Mouse (Mus musculus) liver, embryonic 11.5 days (tissue): ENCODE results near the gene Pkp3. TPM values are rescaled to one million over a fixed set of nuclear protein-coding genes. Genes with fewer than 3 reads are reported as not detected.

Source experiments
- ATAC-seq: fragments of 200-750 bp; cut with Nextera tagmentation; replicated peaks from 2 replicates; pipeline ENCODE4 v1.8.0; 2017; ENCODE audit warnings: moderate number of reproducible peaks, mild to moderate bottlenecking, moderate TSS enrichment, moderate library complexity; ENCODE audit not compliant: low FRiP score
- DNase-seq: peaks from one replicate; pipeline ENCODE4 v3.0.0-alpha.2; 2017; ENCODE audit warnings: low spot score
- H3K27ac ChIP-seq: fragments of 300-500 bp; sonication (generic); 2 replicates; pipeline ENCODE4 v1.5.1; 2014; ENCODE audit warnings: mild to moderate bottlenecking, low read depth, low read length, control low read depth
- H3K27me3 ChIP-seq: fragments of 300-500 bp; sonication (generic); replicated peaks from 2 replicates; pipeline ENCODE4 v1.6.1; 2014; ENCODE audit warnings: low read length, mixed read lengths; ENCODE audit not compliant: control insufficient read depth, insufficient read depth
- H3K36me3 ChIP-seq: fragments of 300-500 bp; sonication (generic); 2 replicates; pipeline ENCODE4 v1.6.1; 2014; ENCODE audit warnings: mild to moderate bottlenecking, low read length, moderate library complexity, mixed read lengths; ENCODE audit not compliant: control insufficient read depth, insufficient read depth
- H3K4me1 ChIP-seq: fragments of 300-500 bp; sonication (generic); replicated peaks from 2 replicates; pipeline ENCODE4 v1.6.1; 2014; ENCODE audit warnings: low read length, mixed read lengths; ENCODE audit not compliant: control insufficient read depth, insufficient read depth
- H3K4me2 ChIP-seq: fragments of 300-500 bp; sonication (generic); 2 replicates; pipeline ENCODE4 v1.6.1; 2014; ENCODE audit warnings: mild to moderate bottlenecking, control low read depth, moderate library complexity
- H3K4me3 ChIP-seq: fragments of 300-500 bp; sonication (generic); 2 replicates; pipeline ENCODE4 v1.5.1; 2014; ENCODE audit warnings: low read depth, low read length, control low read depth
- H3K9ac ChIP-seq: fragments of 300-500 bp; sonication (generic); 2 replicates; pipeline ENCODE4 v1.6.1; 2014; ENCODE audit warnings: low read depth, low read length, control low read depth
- H3K9me3 ChIP-seq: fragments of 300-500 bp; sonication (generic); 2 replicates; pipeline ENCODE4 v1.6.1; 2016; ENCODE audit warnings: low read length, inconsistent platforms, mixed read lengths; ENCODE audit not compliant: control insufficient read depth
- WGBS: fragments of 180-500 bp; shearing (Covaris S2); extraction: QIAGEN DNeasy Blood & Tissue Kit; methylation state at CpG from one replicate; pipeline ENCODE4 v1.1.7; 2014; 5-methylcytosine and 5-hydroxymethylcytosine counted together
- polyA plus RNA-seq: library from polyadenylated mRNA; unstranded; fragments of >200 nt; fragmentation: Nextera tagmentation; extraction: Ambion mirVana; gene quantifications from 2 replicates; pipeline ENCODE4 v1.2.1, GENCODE M21; 2014

Pkp3 gene
- polyA plus RNA-seq, 1 experiment from 2014 or later: 1.9 TPM

DNA sequence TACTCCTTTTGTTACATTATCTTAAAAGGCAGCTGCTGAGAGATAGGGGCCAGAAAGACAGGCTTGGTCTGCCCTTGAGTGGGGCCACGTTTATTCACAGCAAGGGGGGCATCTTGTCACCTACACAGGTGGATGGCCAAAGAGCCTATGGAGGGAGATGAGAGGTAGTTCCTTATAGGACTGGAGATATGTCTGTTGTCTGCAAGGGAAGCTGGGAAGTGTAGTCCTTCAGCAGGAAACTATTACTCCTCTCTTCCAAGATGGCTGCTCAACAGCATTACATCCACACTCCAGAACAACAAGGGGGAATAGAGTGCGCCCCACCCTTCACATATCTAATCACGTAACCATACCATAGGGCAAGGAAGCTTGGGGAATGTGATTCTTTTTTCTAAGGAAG, 41.5 kb downstream of the Pkp3 start:
- no peak for DNase-seq
- no peak overlapping the region for H3K27ac ChIP-seq
- H3K4me1 ChIP-seq: peaks cover 32% of the 10 kb centered on the region
- no peak for ATAC-seq
- no peaks in the 10 kb centered on the region for H3K9me3 ChIP-seq
- H3K4me2 ChIP-seq: no peak overlapping the region
- H3K27me3 ChIP-seq: 0 out of 2 replicates have a peak, but pooled peaks cover 5% of the 10 kb centered on the region
- WGBS: 65% methylated on average over 3 of the region's 3 CpGs
- no peaks in the 10 kb centered on the region for H3K36me3 ChIP-seq
- no peak overlapping the region for H3K9ac ChIP-seq
- H3K4me3 ChIP-seq: no peak overlapping the region

DNA sequence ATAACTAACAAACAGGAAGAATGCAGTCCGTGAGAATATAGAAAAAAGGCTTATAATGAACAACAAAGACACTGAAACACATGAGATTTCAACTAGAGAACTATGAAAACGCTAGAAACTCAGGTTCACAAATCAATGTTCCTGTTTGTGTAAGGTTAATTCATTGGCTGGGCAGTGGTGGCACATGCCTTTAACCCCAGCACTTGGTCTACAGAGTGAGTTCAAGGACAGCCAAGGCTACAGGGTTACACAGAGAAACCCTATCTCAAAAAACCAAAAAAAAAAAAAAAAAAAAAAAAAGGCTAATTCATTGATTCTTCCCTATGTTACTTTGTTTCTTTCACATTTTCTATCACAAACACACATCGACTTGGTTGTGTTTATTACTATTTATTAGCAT, 42.6 kb downstream of the Pkp3 start:
- Histone ChIP-seq H3K9ac (no peak overlapping the region), H3K27me3 (0 out of 2 replicates have a peak, but pooled peaks cover 5% of the 10 kb centered on the region), H3K9me3 (no peaks in the 10 kb centered on the region), H3K36me3 (no peaks in the 10 kb centered on the region), H3K4me2 (no peak overlapping the region), H3K27ac (no peak overlapping the region; the same call in 1 of the 2 replicates), H3K4me3 (no peak overlapping the region), H3K4me1 (peaks cover 36% of the 10 kb centered on the region)
- ATAC-seq (no peak), DNase-seq (no peak)
- 69% methylated on average over 3 of the region's 3 CpGs for WGBS

DNA sequence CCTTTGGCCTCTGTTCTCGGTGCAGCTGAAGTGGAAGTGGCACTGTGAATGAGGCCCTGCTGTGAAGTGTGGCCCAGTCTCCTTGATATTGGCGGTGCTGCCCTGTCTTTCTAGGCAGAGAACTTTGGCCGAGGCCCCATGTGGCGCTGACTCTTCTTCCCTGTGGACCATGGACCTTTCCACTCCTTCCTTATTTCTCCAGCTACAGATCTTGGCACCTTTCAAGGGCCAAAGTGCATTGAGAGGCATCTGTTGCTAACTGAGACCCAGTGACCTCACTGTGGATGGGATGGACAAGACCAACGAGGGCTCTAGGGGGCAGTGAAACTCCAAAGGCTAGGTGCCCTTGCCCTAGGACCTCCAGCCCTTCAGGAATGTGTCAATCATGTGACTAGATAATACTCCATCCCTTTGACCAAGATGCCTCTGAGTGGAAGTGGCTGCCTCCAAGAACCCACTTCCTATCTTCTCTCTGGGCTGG, 43.1 kb downstream of the Pkp3 start:
- Histone ChIP-seq H3K27ac (no peak overlapping the region; the same call in 1 of the 2 replicates), H3K9ac (no peak overlapping the region), H3K36me3 (no peaks in the 10 kb centered on the region), H3K4me1 (peaks cover 39% of the 10 kb centered on the region), H3K4me2 (no peak overlapping the region), H3K4me3 (no peak overlapping the region), H3K9me3 (no peaks in the 10 kb centered on the region), H3K27me3 (0 out of 2 replicates have a peak, but pooled peaks cover 5% of the 10 kb centered on the region)
- WGBS: 73% methylated on average over 5 of the region's 5 CpGs
- ATAC-seq (no peak), DNase-seq (no peak)

DNA sequence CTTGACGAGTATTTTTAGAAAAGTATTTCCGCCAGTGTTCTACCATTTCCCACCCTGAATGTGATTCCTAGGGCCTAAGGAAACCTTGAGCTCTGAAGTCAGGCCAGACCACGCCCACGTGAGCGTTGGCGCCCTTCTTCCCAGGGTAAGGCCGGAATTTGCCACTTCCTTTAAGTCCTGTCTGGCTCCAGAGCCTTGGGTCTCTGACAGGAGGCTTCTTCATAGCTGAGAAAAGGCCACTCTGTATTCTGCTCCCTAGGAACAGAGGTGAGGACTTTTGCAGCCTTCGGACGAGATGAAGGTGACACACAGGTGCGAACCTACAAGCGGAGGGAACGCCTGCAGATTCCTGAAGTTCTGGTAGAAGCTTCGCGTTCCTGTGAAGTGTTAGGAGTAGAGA, 44.2 kb downstream of the Pkp3 start, which contains the start of gene Ptdss2:
Ptdss2 (plus strand) TSS at position 138 of the 400 bp plus-strand sequence.
- WGBS: 35% methylated on average over 14 of the region's 14 CpGs
- H3K4me3 ChIP-seq: peak within 1 kb of the TSS; percentile 59
- no peak for ATAC-seq
- DNase-seq: no peak
- peak within 1 kb of the TSS; percentile 68 for H3K4me2 ChIP-seq
- peak within 1 kb of the TSS; percentile 70 for H3K27ac ChIP-seq
- peak within 1 kb of the TSS; percentile 65 for H3K9ac ChIP-seq
- 0 out of 2 replicates have a peak, but pooled peaks cover 5% of the 10 kb centered on the region for H3K27me3 ChIP-seq
- peaks cover 39% of the 10 kb centered on the region for H3K4me1 ChIP-seq
- H3K36me3 ChIP-seq: no peaks in the 10 kb centered on the region
- no peaks in the 10 kb centered on the region for H3K9me3 ChIP-seq

DNA sequence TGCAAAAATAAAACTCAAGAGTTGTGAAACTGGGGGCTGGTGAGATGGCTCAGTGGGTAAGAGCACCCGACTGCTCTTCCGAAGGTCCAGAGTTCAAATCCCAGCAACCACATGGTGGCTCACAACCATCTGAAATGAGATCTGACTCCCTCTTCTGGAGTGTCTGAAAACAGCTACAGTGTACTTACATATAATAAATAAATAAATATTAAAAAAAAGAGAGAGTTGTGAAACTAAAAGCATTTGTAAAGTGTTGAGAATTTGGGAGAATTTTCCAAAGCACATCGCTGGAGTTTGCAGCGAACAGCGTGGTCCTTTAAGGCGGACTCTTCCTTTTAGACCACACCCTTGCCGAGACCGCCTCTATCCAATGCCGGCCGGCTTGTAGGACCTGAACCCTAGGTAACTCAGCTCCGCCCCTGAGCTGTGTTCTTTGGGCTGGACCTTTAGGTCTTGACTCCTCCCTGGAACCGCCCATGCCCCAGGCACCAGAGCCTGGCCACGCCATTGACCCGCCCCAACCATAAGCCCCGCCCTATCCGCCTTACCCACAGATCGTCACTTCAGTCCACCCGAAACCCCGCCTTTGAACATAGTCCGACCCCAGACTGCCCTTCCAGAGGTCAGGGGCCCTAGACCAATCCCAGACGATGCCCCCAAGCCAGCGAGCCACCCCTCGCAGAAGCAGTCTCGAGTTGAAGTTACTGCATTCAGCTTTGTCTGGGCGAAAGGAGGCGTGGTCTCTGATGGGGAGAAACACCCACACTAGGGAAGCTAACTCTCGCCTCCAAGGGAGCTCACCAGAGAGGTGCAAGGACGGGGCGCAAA, 44.9 kb downstream of the Pkp3 start:
- under 1% methylated on average over 29 of the region's 29 CpGs for WGBS
- H3K9me3 ChIP-seq: no peaks in the 10 kb centered on the region
- peak overlapping the region; percentile 59 for H3K4me3 ChIP-seq
- ATAC-seq (peak; percentile 98), DNase-seq (peak; percentile 97)
- peaks cover 36% of the 10 kb centered on the region for H3K4me1 ChIP-seq
- H3K9ac ChIP-seq: peak overlapping the region; percentile 65
- peak overlapping the region; percentile 70 for H3K27ac ChIP-seq
- peak overlapping the region; percentile 68 for H3K4me2 ChIP-seq
- H3K27me3 ChIP-seq: 0 out of 2 replicates have a peak, but pooled peaks cover 2% of the 10 kb centered on the region
- no peaks in the 10 kb centered on the region for H3K36me3 ChIP-seq

DNA sequence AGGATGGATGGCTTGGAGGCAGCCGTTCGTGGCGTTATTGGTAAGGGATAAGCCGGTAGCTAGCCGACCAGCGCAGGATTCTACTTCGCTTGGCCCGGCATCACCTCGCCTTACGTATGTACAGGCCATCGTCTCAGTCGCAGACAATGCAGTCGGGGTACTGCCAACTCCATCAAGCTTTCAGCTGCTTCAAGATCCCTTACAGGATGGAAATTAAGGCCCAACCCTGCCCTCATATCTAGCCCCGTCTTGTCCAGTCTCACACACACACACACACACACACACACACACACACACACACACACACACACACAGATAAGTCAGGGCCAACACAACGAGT, 45.5 kb downstream of the Pkp3 start:
- ATAC-seq: peak; percentile 2; the same call in 1 of the 2 replicates
- Histone ChIP-seq H3K27ac (peak overlapping the region; percentile 70), H3K36me3 (no peaks in the 10 kb centered on the region), H3K27me3 (no peaks in the 10 kb centered on the region), H3K4me2 (peak overlapping the region; percentile 68), H3K4me3 (peak overlapping the region; percentile 59), H3K9ac (peak overlapping the region; percentile 65), H3K4me1 (peaks cover 32% of the 10 kb centered on the region), H3K9me3 (no peaks in the 10 kb centered on the region)
- no peak for DNase-seq
- WGBS: 6% methylated on average over 15 of the region's 15 CpGs

DNA sequence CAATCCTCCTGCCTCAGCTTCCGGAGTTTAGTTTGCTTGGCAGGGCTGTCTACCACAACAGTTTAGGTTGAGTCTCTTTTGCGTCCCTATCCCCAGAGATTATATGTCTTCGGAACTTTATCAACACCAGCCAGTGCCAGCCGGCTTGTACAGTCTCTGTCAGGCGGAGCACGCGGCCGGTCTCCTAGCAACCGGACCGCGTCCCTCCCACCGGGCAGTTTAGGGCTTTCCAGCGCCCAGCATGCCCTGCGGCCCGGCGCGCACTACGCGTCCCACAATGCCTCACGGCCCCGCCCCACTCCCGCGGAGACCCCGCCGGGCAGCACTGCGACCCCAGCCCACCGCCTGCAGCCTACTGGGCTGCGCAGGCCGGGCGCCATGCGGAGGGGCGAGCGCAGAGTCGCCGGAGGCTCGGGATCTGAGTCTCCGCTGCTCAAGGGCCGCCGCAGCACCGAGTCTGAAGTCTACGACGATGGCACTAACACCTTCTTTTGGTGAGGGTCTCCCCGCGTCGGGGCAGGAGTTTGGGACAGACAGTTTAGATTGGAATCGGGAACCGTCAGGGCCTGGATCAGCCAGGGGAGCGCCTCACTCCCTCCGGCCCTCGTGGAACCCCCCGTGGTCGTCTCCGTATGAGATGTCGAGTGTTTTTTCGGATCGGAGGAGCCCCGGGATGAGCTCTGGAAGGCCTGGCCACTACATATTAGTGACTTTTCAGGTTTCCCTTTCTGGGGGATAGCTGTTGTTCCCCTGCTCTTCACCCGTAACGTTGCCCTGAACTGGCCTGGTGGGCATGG, 53.2 kb downstream of the Pkp3 start:
- peak overlapping the region; percentile 87 for H3K4me3 ChIP-seq
- peak overlapping the region; percentile 87 for H3K9ac ChIP-seq
- H3K27me3 ChIP-seq: no peaks in the 10 kb centered on the region
- DNase-seq (peak; percentile 94), ATAC-seq (peak; percentile 92)
- peak overlapping the region; percentile 94 for H3K27ac ChIP-seq
- WGBS: under 1% methylated on average over 59 of the region's 59 CpGs
- H3K9me3 ChIP-seq: no peaks in the 10 kb centered on the region
- H3K4me1 ChIP-seq: peaks cover 32% of the 10 kb centered on the region
- peaks cover 11% of the 10 kb centered on the region for H3K36me3 ChIP-seq
- H3K4me2 ChIP-seq: peak overlapping the region; percentile 87

DNA sequence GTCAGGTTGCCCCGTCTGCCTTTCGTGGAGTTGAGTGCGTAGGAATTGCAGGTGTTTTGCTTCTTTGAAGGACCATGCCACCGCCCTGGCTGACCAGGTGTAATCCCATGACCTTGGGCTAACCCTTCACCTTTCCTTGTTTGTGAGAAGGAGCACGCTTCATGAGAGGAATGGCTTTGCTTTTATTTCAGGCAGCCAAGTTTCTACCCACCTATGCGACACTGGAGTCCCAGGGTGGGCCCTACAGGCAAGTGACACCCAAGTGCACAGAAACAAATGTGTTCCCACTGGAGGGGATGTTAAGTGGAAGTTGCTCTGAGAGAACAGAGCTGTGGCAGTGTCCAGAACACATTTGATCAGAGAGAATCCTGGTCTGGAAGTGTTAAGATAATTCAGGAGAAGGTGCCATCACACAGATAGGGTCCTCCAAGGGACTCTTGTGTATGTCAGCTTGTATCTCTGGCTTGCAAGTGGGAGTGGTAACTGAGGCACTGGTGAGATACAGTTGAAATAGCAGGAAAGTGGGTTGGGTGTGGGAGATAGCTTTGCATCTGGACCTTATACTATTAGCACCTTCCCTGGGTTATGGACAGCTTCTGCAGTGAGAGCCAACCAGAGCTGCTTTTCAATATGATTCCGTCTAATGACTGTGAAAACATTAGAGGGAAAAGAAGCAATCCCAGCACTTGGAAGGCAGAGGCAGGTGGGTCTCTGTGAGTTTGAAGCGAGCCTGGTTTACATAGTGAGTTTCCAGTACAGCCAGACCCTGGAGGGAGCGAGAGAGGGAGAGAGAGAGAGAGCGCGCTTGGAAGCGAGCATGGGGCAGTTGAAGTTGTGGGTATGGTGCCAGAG, 54.1 kb downstream of the Pkp3 start:
- 45% methylated on average over 12 of the region's 12 CpGs for WGBS
- peak; percentile 87 for ATAC-seq

More for the DNA sequence above, 54.1 kb downstream of the Pkp3 start:
- H3K27ac ChIP-seq: peak overlapping the region; percentile 94
- H3K36me3 ChIP-seq: peaks cover 19% of the 10 kb centered on the region
- peak overlapping the region; percentile 87 for H3K4me2 ChIP-seq
- peaks cover 32% of the 10 kb centered on the region for H3K4me1 ChIP-seq
- peak overlapping the region; percentile 87 for H3K4me3 ChIP-seq
- no peaks in the 10 kb centered on the region for H3K9me3 ChIP-seq
- H3K27me3 ChIP-seq: no peaks in the 10 kb centered on the region
- peak overlapping the region; percentile 87 for H3K9ac ChIP-seq
- peak; percentile 62 for DNase-seq
